Mouse (Mus musculus): ENCODE results near the gene Psg16.

Psg16 gene

DNA sequence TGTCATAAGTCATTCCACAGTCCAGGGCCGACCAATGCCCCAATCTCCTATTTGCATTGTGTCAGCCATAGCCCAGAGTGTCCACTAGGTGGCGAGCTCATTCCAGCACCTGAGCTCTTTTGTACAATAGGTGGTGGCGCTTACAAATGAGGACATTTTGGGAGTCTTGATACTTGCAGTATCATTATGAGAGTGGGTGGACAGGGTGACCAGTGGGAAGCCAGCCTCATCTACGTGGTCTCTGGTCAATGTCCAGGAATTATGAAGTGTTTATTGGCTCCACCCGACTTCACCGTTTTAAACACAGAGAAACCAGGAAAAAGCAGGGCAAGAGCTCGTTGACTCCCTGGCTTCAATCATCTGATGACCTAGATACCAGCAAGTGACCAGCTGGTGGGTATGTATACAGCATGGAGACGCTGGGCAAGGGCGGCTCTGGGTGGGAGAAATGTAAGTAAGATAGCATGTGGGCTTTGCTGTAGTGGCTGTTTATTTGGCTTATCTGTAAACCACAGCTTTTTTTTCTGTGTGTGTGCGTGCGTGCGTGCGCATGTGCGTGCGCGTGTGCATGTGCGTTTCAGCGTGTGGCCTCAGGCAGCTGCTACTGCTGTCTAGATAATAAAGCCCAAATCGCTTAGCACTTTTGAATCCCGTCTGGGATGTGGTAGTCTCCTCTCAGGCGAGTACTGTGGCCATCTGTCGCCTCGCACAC is at the start of gene Psg16:
TSS of gene Psg16 (plus strand) at position 137 of the 712 bp plus-strand sequence.
- DNase-seq (ENCODE audit: low spot score), result peak; percentile 57

DNA sequence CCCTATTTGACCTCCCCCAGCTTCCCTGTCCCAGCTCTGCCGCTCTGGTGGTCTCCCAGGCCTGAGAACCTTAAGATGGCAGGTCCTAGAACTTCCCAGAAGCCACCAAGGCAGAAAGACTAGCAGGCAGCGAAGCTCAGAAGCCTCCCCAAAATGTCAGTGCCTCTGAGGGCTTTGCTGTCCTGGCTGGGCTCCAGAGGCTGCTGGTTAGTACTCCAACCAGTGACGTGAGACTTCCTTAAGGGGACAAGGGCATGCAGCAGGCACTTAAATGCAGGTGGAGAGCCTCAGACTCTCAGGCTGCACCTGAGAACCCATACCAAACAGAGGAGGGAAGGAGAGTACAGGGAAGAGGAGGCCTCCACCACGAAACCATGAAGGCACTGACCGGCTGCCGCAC is 49.7 kb upstream of the Psg16 start:
- peak; percentile 72 for DNase-seq (ENCODE audit: low spot score)

DNA sequence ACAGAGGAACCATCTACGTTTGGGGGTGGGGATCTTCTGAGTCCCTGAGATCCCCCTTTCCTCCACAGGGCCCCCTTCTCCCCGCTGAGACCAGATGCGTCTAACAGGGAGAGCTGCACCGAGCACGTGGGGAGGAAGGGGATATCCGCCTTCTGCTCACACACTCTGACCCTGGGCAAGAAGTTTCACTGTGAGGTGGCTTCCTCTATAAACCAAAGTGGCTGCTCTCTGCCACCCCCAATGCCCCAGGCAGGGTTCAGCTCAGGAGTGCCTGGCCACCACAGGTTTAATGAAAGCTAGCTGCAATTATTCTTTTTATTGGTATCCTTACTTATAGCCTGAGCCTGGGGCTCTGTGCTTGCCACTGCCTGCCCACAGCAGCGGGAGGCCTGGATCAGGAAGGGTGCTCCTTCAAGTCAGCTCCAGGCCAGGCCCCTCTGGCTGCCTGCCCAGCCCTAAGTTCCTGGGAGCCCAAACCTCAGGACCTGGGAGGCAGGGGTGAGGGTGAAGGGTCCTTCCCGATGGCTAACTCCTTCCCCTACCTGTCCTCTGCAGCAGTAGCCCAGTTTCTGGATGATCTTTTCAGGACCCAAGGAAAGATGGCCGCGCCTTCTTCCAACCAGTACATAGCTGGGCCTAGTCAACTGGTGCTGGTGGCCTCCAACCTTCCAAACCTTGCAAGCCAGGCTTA is 48.9 kb upstream of the Psg16 start:
- DNase-seq (ENCODE audit: low spot score), result no peak

DNA sequence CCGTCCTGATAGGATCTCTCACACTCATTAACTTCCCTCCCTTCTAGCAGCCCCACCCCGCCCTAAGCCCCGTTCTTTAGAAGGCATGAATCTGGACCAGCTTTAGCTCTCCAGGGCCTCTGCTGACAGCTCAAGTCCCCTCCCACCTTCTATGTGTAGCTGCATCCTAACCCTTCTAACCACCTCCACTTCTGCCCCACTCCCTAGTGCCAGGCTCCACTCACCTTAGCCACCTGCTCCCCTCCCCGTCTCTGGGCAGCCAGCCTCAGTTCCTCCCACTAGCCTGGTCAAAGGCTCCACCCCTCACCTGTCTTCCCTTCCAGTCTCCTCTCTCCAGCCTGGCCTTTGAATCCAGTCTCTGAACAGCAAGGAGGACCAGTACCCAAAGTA is 48.3 kb upstream of the Psg16 start:
- no peak for DNase-seq (ENCODE audit: low spot score)

DNA sequence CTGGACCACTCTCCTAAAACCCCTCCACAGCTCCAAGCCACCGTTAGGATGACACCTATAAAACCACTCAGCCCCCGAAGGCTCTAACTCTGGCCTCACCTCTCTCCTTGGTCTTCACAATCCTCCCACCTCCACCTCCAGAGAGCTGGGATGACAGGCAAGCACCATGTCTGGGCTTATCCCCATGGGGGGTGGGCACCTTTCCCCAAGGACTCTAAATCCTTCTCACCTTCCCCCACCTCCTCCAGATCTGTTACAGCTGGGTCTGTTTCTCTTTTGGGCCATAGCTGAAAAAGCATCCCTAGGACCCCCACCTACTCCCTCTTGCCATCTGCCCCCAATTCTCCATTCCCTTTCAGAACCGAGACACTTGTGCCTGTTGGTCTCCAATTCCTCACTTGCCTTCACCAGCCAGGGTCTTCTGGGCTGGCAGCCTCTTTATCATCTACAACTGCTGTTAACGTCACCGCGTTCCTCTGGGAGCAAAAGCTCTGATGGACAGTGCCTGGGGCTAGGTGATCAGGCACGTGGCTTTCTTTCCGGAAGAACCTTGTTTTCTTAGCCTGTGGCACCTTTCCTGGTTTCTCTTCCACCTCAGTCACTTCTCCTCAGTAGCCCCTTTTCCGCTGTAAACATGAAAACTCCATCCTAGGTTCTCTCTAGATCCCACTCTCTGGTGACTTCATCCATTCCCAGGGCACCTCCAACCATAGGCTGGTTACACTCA is 47.8 kb upstream of the Psg16 start:
- DNase-seq (ENCODE audit: low spot score), result no peak

DNA sequence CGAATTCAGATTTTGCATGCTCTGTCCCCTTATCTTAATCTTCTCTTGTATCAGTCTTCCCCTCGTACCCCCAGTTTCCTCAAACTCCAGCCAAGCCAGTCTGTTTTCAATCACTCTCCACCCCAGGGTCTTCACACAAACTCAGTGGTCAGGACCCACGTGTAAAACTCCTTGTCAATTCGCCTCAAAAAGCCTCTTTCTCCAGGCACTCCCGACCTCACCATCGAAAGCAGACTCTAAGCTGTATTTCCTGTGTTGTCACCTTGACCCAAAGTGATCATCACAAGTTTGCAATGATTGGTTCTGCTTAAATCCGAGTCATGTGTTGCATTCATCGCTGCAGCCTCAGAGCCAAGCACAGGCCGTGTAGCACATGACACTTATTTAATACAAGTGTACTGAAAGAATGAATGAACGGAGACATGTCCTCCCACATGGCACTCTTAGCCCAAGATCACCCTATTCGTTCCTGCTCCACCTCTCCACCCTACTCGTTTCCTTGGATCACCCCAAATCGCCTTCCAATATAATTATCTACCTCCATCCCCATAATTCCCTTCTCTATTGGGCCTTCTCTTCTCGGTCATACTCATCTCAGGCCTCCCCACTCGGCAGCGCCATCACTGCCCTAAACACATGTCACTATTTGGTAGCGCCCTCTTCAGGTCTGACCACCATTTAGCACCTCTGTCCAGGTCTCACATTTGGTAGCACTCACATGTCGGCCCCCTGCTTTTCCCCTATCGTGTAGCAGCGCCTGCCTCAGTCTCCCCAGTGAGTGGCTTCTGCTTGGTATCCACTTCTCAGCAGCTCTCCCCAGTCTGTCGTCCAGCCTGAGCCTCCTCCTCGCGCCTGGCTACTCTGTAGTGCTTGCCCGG is 46.9 kb upstream of the Psg16 start:
- peak; percentile 56 for DNase-seq (ENCODE audit: low spot score)

DNA sequence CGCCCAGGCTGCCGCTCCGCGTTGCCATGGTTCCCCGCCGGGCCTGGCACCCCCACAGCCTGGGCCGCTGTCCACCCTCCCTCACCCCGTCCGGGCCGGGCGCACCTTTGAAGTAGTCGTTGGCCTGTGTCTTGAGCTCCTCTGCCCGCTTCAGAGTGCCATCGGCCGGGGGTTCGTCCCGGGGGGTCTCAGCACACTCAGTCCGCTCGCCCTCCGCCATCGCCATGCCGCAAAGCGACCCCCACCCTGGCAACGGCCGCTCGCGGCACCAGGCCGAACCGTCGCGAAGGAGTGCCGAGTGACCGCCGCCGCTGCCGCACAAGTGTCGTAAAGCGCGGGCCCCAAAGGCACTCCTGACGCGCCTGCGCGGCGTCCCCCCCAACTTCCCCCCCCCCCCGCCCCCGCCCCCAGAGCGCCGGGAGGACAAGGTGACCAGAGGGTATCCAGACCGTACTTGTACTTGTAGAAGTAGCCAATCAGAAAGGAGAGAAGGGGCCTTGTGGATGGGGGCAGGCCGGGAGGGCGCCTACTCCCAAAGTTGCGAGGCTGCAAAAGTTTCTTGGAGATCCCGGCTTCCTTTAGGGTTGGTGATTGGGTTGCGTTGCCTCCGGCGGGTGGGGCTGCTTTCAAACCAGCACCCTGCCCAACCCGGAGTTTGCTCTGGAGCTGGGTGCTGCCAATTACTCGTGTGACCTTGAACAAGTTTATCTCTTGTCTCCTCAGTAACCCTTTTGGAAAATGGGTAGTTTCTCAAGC is 46.1 kb upstream of the Psg16 start, which contains the start of gene Ppp5c:
TSS of gene Ppp5c (minus strand) at position 337 of the 756 bp plus-strand sequence.
- DNase-seq (ENCODE audit: low spot score), result peak; percentile 92

DNA sequence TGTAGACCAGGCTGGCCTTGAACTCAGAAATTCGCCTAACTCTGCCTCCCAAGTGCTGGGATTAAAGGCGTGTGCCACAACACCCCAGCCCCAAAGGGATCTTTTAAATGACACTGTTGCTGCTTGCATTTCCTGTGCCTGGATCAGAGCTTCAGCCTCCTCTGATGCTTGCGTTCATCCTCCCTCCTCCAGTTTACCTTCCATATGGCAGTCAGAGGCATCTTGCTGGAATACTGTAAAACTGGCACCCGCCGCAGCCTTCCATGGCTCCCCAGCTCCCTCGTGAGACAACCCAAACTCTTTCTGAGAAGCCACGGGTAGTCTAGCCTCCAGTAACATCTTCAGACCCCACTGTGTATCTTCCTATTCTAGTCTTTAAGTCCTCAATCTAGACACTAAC is 44.9 kb upstream of the Psg16 start:
- no peak for DNase-seq (ENCODE audit: low spot score)

DNA sequence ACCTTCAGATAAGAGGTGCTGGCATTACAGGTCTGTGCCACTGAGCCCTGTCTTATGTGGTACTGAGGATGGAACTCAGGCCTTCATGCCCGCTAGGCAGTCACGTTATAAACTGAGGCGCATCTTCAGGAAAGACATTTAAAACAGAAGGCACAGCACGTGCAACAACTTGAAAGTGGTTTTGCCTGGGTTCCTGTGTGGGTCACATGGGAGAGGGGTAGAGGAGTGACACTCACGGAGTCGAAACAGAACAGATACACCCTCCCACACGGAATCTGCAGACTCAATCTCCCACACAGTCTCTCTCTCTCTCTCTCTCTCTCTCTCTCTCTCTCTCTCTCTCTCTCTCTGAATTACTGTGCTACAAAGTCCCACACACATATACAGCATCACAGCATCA is 43.6 kb upstream of the Psg16 start:
- no peak for DNase-seq (ENCODE audit: low spot score)

DNA sequence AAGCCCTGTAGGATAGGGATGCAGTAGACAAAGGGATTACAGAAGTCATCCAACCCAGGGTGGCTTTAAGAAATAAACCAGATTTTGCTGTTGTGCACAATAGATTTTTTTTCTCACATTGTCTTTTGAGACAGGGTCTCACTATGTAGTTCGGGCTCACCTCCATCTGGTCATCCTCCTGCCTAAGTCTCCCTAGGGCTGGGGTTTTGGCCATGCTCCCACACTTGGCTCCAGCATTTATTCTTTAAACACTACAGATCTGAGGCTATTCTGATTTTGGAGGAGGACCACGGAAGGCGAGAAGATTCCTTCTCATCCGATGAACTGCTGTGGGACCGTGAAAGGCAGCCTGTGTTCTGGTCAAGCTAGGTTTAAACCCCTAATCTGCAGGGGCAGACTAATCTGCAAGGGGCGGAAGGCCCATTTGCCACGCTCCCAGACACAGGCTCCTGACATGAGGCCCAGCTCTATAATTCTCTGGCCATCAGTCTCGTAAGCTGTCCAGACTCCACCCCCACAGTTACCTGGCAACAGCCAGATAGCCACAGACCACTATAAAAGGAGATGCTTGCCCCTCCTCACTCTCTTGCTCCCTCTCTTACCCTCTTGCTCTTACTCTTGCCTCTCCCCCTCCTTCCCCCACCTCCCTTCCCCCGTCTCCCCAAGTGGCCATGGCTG is 35.7 kb upstream of the Psg16 start:
- DNase-seq (ENCODE audit: low spot score), result no peak

DNA sequence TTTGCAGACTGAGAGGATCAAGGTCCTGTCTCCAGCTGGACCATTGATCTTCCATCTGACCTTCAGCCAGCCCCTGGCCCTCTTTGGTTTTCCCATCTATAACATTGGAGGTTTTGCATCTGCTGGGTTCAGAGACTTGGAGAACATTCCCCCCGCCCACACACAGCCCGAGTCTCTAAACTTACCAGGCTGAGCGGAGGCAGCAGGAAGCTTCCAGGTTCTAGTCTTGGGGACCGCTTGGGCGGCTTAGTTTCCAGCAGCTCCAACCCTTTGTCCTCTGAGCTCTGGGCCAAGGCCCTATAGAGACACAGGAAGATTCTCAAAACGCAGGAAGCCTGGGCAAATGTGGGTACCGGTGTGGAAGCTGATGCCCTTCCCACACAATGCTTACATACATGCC is 34.5 kb upstream of the Psg16 start:
- DNase-seq (ENCODE audit: low spot score), result no peak

DNA sequence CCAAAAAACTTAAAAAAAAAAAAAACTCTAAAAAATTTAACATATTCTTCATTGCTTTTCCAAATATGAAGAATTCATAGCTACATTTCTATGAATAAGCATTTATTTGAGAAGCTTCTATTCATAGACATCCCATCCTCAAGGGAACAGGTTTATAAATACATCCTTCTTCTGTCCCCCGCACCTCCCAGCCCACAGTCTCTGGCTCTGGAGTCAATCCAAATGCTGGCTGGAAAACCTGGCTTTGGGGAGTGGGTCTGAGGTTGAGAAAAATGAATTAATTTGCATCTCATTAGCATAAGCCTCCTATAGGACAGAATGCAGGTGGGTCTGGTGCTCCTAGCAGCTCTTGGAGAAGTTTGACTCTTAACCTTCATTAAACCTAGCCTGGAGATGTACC is 28.1 kb upstream of the Psg16 start:
- DNase-seq (ENCODE audit: low spot score), result no peak

DNA sequence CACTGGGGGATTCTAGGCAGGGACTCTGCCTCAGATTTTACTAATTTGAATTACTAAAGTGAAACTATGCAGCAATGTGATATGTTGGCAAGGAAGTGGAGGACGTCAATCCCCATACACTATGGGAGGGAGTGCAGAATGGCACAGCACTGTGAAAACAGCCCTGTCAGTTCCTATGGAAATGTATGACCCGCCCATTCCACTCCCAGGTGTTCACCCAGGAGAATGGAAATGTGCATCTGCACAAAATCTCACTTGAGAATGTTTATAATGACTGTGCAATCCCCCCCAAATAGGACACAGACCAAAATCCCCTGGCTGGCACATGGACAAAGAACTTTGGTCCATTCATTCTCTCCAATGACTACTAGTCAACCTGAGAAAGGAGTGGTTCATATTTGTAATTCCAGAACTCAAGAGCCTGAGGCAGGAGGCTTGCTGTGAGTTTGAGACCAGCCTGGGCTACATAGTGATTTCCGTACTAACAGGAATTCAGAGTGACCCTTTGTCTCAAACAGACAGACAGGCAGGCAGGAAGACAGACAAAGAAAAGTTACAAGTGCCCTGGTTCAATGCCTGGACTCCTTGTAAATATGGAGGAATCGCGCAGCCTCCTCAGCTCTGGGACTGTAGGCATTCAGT is 26.7 kb upstream of the Psg16 start:
- no peak for DNase-seq (ENCODE audit: low spot score)

DNA sequence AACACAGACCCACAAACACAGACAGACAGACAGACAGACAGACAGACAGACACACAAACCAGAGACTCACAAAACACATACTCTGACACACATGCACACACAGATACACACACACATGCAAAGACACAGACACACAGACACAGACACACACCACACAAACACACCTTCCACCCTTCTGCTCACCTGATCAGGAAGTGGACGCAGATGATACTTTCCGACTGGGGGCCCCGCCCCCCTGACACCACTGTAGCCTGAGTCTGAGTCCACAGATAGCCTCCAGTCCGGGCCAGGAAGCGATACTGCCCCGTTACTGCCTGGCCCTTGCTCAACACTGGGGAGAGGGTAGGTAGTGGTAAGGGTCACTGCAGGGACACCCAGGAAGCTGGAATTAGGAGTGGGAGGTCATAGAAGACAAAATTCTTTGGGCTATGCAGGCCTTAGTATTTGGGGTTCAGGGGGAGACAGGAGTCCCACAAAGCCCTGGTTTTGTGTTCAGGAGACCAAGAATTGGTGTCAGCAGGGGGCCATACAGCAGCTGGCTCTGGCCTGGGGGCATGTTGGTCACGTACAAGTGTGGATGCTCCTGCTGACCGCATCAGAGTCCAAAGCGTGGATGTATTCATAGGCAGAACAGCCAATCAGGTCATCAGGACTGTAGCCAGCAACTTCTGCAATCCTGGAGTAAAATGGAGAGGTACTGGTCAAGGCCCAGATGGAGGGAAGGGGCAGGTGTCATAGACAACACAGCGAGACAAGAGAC is 25.2 kb upstream of the Psg16 start:
- no peak for DNase-seq (ENCODE audit: low spot score)

DNA sequence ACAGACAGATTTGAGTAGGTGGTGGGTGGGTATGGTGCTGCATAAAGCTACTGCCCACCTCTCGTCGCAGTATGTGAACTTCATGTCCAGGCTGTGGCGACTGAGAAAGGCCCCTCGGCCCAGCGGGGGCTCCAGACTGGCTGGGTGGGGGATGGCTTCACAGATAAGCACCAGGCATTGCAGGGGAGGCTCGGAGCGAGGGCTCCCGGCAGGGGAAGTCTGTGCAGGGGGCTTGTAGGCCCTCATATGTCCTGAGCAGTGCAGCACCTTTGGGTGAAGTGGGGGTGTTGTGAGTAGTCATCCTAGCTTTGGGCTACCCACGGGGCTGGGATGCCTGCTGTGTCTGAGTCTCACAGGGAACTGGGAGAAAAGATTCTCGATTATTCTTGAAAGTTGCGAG is 23.3 kb upstream of the Psg16 start:
- no peak for DNase-seq (ENCODE audit: low spot score)

DNA sequence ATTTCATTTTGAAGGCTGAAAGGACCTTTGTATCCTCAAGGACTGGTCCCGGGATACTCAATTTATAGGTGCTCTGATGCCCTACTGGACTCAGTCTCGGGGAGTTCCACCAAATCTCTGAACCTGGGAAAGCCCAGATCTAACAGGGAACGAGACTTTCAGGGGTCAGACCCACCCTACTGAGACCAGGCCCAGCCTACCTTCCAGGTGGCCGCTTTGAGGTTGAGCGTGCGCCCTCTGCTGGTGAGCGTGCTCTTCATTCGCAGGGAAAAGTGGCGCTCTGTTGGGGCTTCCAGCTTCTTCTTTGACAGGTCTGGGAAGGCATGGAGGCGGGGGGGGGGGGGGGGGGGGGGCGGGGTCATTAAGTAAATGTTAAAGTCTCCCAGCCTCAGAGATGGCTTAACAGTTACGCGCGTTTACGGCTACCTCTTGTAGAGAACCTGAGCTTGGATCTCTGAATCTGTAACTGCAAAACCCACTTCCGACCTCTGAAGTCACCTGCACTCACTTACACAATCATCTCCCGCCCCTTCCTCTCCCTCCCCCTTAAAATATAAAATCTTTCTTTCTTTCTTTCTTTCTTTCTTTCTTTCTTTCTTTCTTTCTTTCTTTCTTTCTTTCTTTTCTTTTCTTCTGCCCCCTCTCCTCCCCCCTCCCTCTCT is 22.8 kb upstream of the Psg16 start:
- peak; percentile 70 for DNase-seq (ENCODE audit: low spot score)

DNA sequence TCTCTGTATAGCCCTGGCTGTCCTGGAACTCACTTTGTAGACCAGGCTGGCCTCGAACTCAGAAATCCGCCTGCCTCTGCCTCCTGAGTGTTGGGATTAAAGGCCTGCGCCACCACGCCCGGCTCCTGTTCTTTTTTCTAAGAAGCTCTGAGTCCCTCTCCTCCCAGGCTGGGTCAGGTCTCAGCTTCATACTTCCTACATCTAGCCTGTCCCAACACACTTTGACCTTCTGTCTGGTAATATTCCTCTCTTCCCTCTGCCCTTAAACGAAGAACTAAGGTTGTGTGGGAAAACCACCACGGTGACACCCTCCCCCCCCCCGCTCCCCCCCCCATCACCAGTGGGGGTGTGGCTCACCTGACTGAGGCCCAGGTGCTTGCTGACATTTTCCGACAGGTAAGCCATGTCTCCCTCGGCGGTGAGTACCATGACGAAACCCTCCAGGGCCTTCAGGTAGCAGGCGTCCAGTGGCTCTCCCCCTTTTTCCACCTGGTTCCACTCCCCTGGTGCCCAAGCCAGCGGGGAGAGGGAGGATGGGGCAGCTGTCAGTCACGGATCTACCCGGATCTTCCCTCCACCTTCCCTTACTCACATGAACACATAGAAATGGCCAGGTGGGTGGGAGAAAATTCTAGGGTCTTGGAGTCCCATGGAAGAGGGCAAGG is 19.4 kb upstream of the Psg16 start:
- DNase-seq (ENCODE audit: low spot score), result no peak

DNA sequence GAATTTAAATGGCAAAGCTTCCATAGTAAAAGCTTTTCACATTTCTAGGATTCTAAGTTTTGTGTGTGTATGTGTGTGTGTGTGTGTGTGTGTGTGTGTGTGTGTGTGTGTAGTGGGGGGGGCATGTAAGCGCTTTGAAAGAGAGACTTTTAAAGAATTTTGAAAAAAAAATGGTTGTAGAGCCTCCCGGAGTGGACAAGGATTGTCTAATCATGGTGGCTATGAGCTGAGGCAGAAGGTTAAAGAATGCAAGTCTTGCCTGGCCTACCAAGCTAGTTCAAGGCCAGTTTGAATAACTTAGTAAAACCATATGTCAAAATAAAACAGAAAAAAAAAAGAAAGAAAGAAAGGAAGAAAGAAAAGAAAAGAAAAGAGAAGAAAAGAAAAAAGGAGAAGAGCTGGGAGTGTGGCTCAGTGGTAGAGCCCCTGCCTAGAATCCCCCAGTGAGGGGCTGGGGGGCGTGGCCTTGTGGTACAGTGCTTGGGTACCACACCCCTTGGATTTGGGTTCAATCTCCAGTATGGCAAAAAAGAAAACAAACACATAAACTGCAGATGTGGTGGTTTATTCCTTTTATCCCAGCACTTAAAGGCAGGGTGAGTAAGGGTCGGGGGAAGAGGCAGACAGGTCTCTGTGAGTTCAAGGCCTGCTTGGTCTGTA is 18.4 kb upstream of the Psg16 start:
- DNase-seq (ENCODE audit: low spot score), result no peak

All from lung, postnatal 25 days (tissue).